Comparison of ENCODE assay signal across 18 mouse cellular contexts in the genomic region with DNA sequence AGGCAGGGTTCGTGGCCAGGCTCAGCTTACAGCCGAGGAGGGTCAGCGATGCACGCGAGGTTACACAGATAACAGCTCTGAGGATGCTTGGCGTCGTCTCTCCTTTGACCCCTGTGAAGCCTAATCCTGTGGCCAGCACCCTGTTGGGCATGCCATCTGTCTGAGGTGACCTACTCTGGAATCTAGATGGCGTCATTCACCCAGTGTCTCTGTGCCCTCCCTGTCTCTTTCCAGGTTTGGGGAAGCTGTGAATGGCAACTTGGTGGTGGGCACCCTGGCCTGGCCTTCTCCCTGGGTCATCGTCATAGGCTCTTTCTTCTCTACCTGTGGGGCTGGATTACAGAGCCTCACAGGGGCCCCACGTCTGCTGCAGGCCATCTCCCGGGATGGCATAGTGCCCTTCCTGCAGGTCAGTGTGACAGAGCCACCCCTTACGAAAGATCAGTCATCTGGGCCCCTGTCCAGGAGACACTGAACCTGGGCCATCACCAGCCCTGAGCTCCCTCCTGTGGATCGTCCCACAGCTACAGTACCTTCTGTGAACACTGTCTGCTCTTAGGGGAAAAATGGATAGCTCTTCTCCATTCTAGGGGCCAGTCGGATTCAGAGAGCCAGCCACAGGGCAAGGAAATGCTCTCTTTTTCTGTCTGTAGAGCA. TPM values are rescaled to one million over a fixed set of nuclear protein-coding genes. Genes with fewer than 3 reads are reported as not detected.
A peak's percentile ranks its signal among the peaks of the same experiment; 100 is the strongest.
DNase-seq lines count a peak whose midpoint lies in the region; ATAC-seq and TF ChIP-seq lines count a peak whose summit lies in the region.
"Had no signal": no experiment of that assay in that cellular context is flagged by ENCODE, and none has a peak within 500 bp of the region (broad histone marks: within the 10 kb centered on the region; RNA-seq: fewer than 3 reads in every experiment).

No protein-coding gene starts in this region.

- H3K4me2 ChIP-seq in hindbrain, embryonic 14.5 days (replicated peaks): no peak overlapping the region
- H3K4me2 ChIP-seq: embryonic facial prominence, embryonic 15.5 days; forebrain, embryonic 15.5 days; heart, embryonic 12.5 days; hindbrain, embryonic 15.5 days had no signal

- peak; percentile 74 for DNase-seq in liver, adult 2 months (ENCODE audit: extremely low read depth, low read depth, low spot score)
- no peak for DNase-seq in liver
- peak; percentile 80 for DNase-seq in cerebellum, adult 8-10 months
- DNase-seq in cerebellum, postnatal 14 days: peak; percentile 75 to 81
- no peak for DNase-seq in hindbrain, embryonic 14.5 days (ENCODE audit: low spot score)
- no peak for DNase-seq in layer of hippocampus, postnatal 10 days (ENCODE audit: low spot score in 2 of 2)
- no peak for DNase-seq in frontal cortex, adult 2 months (ENCODE audit: extremely low spot score in 1 of 2, low spot score in 1 of 2)
- DNase-seq: adrenal gland, postnatal 10 days; gastrocnemius, postnatal 10 days; heart, adult 18-20 months; kidney, adult 2 months had no signal

- TF ChIP-seq POLR2A in liver, adult 2 months (IDR thresholded peaks at IDR 0.05; ENCODE audit: extremely low read depth, insufficient read depth, low read length): no peak

- no peaks in the 10 kb centered on the region for H3K79me2 ChIP-seq in liver, adult 2 months (ENCODE audit: control insufficient read depth, insufficient read depth, low read length)

- no peak overlapping the region for H3K4me3 ChIP-seq in liver, adult 2 months (ENCODE audit: insufficient read depth, low read depth, low read length)
- H3K4me3 ChIP-seq in hindbrain, embryonic 14.5 days (replicated peaks; ENCODE audit: low read length): no peak overlapping the region
- H3K4me3 ChIP-seq: embryonic facial prominence, embryonic 15.5 days; erythroblast, embryonic 14.5 days; forebrain, embryonic 15.5 days; heart, embryonic 12.5 days; hindbrain, embryonic 10.5 days; hindbrain, embryonic 15.5 days had no signal

- WGBS in liver, adult 2 months: 41% methylated on average over 14 of the region's 14 CpGs
- 80% methylated on average over 14 of the region's 14 CpGs for WGBS in hindbrain, embryonic 14.5 days

- no peak overlapping the region for H3K27ac ChIP-seq in liver, adult 2 months (replicated peaks; ENCODE audit: insufficient read depth, low read depth, low read length)
- no peak overlapping the region for H3K27ac ChIP-seq in hindbrain, embryonic 14.5 days
- H3K27ac ChIP-seq: embryonic facial prominence, embryonic 15.5 days; forebrain, embryonic 15.5 days; hindbrain, embryonic 10.5 days; hindbrain, embryonic 15.5 days had no signal

- H3K4me1 ChIP-seq in liver, adult 2 months (ENCODE audit: control insufficient read depth, insufficient read depth, low read length): no peaks in the 10 kb centered on the region
- no peaks in the 10 kb centered on the region for H3K4me1 ChIP-seq in hindbrain, embryonic 14.5 days (replicated peaks; ENCODE audit: control insufficient read depth, insufficient read depth, low read length)
- H3K4me1 ChIP-seq: embryonic facial prominence, embryonic 15.5 days; forebrain, embryonic 15.5 days; heart, embryonic 12.5 days; hindbrain, embryonic 15.5 days had no signal

- no peak for ATAC-seq in hindbrain, embryonic 14.5 days (ENCODE audit: low FRiP score)
- ATAC-seq: forebrain, embryonic 15.5 days; intestine, embryonic 16.5 days had no signal

- H3K27me3 ChIP-seq in liver, adult 2 months (ENCODE audit: control insufficient read depth, insufficient read depth, low read length): no peaks in the 10 kb centered on the region
- H3K27me3 ChIP-seq in hindbrain, embryonic 14.5 days (ENCODE audit: control insufficient read depth, insufficient read depth, low read length): no peaks in the 10 kb centered on the region
- H3K27me3 ChIP-seq: forebrain, embryonic 15.5 days; hindbrain, embryonic 15.5 days had no signal

- no peaks in the 10 kb centered on the region for H3K36me3 ChIP-seq in liver, adult 2 months (ENCODE audit: control insufficient read depth, insufficient read depth, low read length)
- H3K36me3 ChIP-seq in hindbrain, embryonic 14.5 days (replicated peaks; ENCODE audit: control insufficient read depth, insufficient read depth): peaks cover 43% of the 10 kb centered on the region
- H3K36me3 ChIP-seq: embryonic facial prominence, embryonic 15.5 days; forebrain, embryonic 15.5 days; heart, embryonic 12.5 days had no signal

- TF ChIP-seq CTCF in liver, adult 2 months (IDR thresholded peaks at IDR 0.05; ENCODE audit: low read depth, low read length): peak; percentile 48

- no peak overlapping the region for H3K9ac ChIP-seq in liver, adult 2 months (ENCODE audit: low read depth, low read length)
- H3K9ac ChIP-seq in hindbrain, embryonic 14.5 days: no peak overlapping the region
- H3K9ac ChIP-seq: embryonic facial prominence, embryonic 15.5 days; forebrain, embryonic 15.5 days; heart, embryonic 12.5 days; hindbrain, embryonic 15.5 days had no signal

- no peaks in the 10 kb centered on the region for H3K9me3 ChIP-seq in hindbrain, embryonic 14.5 days (ENCODE audit: control insufficient read depth, low read length)
- H3K9me3 ChIP-seq: embryonic facial prominence, embryonic 15.5 days; forebrain, embryonic 15.5 days; heart, embryonic 12.5 days; hindbrain, embryonic 10.5 days; hindbrain, embryonic 15.5 days had no signal

RNA-seq across cellular contexts. Expression of gene Slc12a5, which starts 25.9 kb away (rescaled TPM):
- 0.46 and 0.54 TPM in 2 replicates for total RNA-seq in liver, adult 2 months (2014; rRNA removed)
- polyA plus RNA-seq in liver, adult 2 months (2012; rRNA removed): 0.85 and 1.1 TPM in 2 replicates
- 62.1 and 73.6 TPM in 2 replicates for polyA plus RNA-seq in hindbrain, embryonic 14.5 days (2014; fragmentation: Nextera tagmentation; extraction: Ambion mirVana)
- total RNA-seq in layer of hippocampus, postnatal 10 days (2021): 100 to 1,000 TPM; 252 to 272 TPM
- polyA plus RNA-seq in frontal cortex, adult 2 months (2012; rRNA removed): 345 and 356 TPM in 2 replicates
- polyA plus RNA-seq: erythroblast, embryonic 14.5 days had no signal

RNA-seq across cellular contexts. Expression of gene Mmp9, which starts 45.9 kb away (rescaled TPM):
- total RNA-seq in liver, adult 2 months (2014; rRNA removed): 0.20 and 0.65 TPM in 2 replicates
- polyA plus RNA-seq in liver, adult 2 months (2012; rRNA removed): 0.55 and 0.70 TPM in 2 replicates
- 28.8 and 33.2 TPM in 2 replicates for polyA plus RNA-seq in hindbrain, embryonic 14.5 days (2014; fragmentation: Nextera tagmentation; extraction: Ambion mirVana)
- 1 to 10 TPM; 2.8 TPM for total RNA-seq in layer of hippocampus, postnatal 10 days (2021)
- polyA plus RNA-seq in frontal cortex, adult 2 months (2012; rRNA removed): 1.2 and 1.3 TPM in 2 replicates
- polyA plus RNA-seq: erythroblast, embryonic 14.5 days had no signal

RNA-seq across cellular contexts. Expression of gene Ncoa5, which starts 48.2 kb away (rescaled TPM):
- 4.3 and 6.8 TPM in 2 replicates for total RNA-seq in liver, adult 2 months (2014; rRNA removed)
- polyA plus RNA-seq in liver, adult 2 months (2012; rRNA removed): 9.2 and 11.5 TPM in 2 replicates
- polyA plus RNA-seq in hindbrain, embryonic 14.5 days (2014; fragmentation: Nextera tagmentation; extraction: Ambion mirVana): 83.1 and 89.0 TPM in 2 replicates
- total RNA-seq in layer of hippocampus, postnatal 10 days (2021): 10 to 100 TPM; 55.8 to 57.6 TPM
- 57.4 and 67.1 TPM in 2 replicates for polyA plus RNA-seq in frontal cortex, adult 2 months (2012; rRNA removed)

Comparison
In these comparisons a context has a peak if more than half of its experiments do, and no peak if none do; other contexts are left out.
1. DNase-seq: peak in liver, adult 2 months (single experiment), cerebellum, adult 8-10 months (single experiment) and cerebellum, postnatal 14 days (2 of 2); none in liver (single experiment), hindbrain, embryonic 14.5 days (single experiment), layer of hippocampus, postnatal 10 days (0 of 2) and frontal cortex, adult 2 months (0 of 2).
2. RNA of gene Slc12a5, which starts 25.9 kb away (polyA plus RNA-seq): 345 to 356 TPM in frontal cortex, adult 2 months and 62.1 to 73.6 TPM in hindbrain, embryonic 14.5 days; 0.85 to 1.1 TPM in liver, adult 2 months; every median in the first group is over 10 times any median in the second.
3. RNA of gene Mmp9, which starts 45.9 kb away (polyA plus RNA-seq): 28.8 to 33.2 TPM in hindbrain, embryonic 14.5 days; 1.2 to 1.3 TPM in frontal cortex, adult 2 months and 0.55 to 0.70 TPM in liver, adult 2 months; every median in the first group is over 10 times any median in the second.